Mouse (Mus musculus) gastrocnemius, adult 8-10 months (tissue): ENCODE measurements around the gene Zbtb24. TPM values are rescaled to one million over a fixed set of nuclear protein-coding genes. Genes with fewer than 3 reads are reported as not detected.
"Not testable (repeated sequence)": the region's sequence is repeated elsewhere in the genome, so short reads cannot be mapped to it uniquely, and the experiment has no call there.

Source experiments
- DNase-seq, 2 experiments: peaks; one replicate each; pipeline ENCODE4 v3.0.0; 2022; ENCODE audit warnings: low spot score in 2 of 2
- total RNA-seq, 4 experiments: library from RNA; stranded (reverse); gene quantifications; 2 replicates each; pipeline ENCODE4 v1.2.4; 2022

The Zbtb24 gene
- 1 to 10 TPM; 4.0 to 6.4 (median 4.7) TPM for total RNA-seq

GRCm38 (mm10) chr10:41450137-41450670 lies at the start of gene Zbtb24:
Zbtb24 (plus strand) TSS chr10:41450383.
- peak; percentile 92 for DNase-seq

- DNase-seq: no peak
Measured at GRCm38 (mm10) chr10:41401097-41401496, 49.1 kb upstream of the Zbtb24 start.

GRCm38 (mm10) chr10:41403364-41403763 lies 46.8 kb upstream of the Zbtb24 start:
- no peak for DNase-seq

- DNase-seq: no peak
Measured at GRCm38 (mm10) chr10:41403893-41404612, 46.1 kb upstream of the Zbtb24 start.

- DNase-seq: not testable (repeated sequence)
Measured at GRCm38 (mm10) chr10:41410176-41410575, 40.0 kb upstream of the Zbtb24 start.

GRCm38 (mm10) chr10:41410821-41411220 lies 39.4 kb upstream of the Zbtb24 start:
- DNase-seq: not testable (repeated sequence)

- DNase-seq: not testable (repeated sequence)
Measured at GRCm38 (mm10) chr10:41413471-41413870, 36.7 kb upstream of the Zbtb24 start.

- DNase-seq: not testable (repeated sequence)
Measured at GRCm38 (mm10) chr10:41415368-41415767, 34.8 kb upstream of the Zbtb24 start.

- no peak for DNase-seq
Measured at GRCm38 (mm10) chr10:41420496-41421200, 29.5 kb upstream of the Zbtb24 start.

- DNase-seq: no peak
Measured at GRCm38 (mm10) chr10:41423681-41424080, 26.5 kb upstream of the Zbtb24 start.

GRCm38 (mm10) chr10:41426368-41426767 lies 23.8 kb upstream of the Zbtb24 start:
- DNase-seq: no peak

- DNase-seq: peak; percentile 12 to 36
Measured at GRCm38 (mm10) chr10:41434624-41435023, 15.6 kb upstream of the Zbtb24 start.

GRCm38 (mm10) chr10:41435141-41435540 lies 15.0 kb upstream of the Zbtb24 start:
- DNase-seq: no peak

GRCm38 (mm10) chr10:41448216-41448615 lies 2.0 kb upstream of the Zbtb24 start:
- no peak for DNase-seq

- DNase-seq: no peak
Measured at GRCm38 (mm10) chr10:41449684-41450083, 499 bp upstream of the Zbtb24 start.

- no peak for DNase-seq
Measured at GRCm38 (mm10) chr10:41450780-41451522, 768 bp downstream of the Zbtb24 start.

GRCm38 (mm10) chr10:41451656-41452055 lies 1.5 kb downstream of the Zbtb24 start:
- DNase-seq: no peak

- DNase-seq: no peak
Measured at GRCm38 (mm10) chr10:41452791-41453190, 2.6 kb downstream of the Zbtb24 start.

GRCm38 (mm10) chr10:41459990-41460389 lies 9.8 kb downstream of the Zbtb24 start:
- no peak for DNase-seq

- DNase-seq: no peak
Measured at GRCm38 (mm10) chr10:41460501-41460900, 10.3 kb downstream of the Zbtb24 start.

- no peak for DNase-seq
Measured at GRCm38 (mm10) chr10:41461057-41461722, 11.0 kb downstream of the Zbtb24 start.
